Mouse (Mus musculus) G1E-ER4 (cell line): ENCODE data around the gene Zfp335. TPM values are rescaled to one million over a fixed set of nuclear protein-coding genes. Genes with fewer than 3 reads are reported as not detected.

Experiments
- GATA1 ChIP-seq: IDR thresholded peaks from one replicate; pipeline ENCODE4 v1.8.0; 2012; ENCODE audit warnings: low read length, inconsistent platforms
- polyA plus RNA-seq: library from polyadenylated mRNA; stranded (reverse); fragments of >175 nt; gene quantifications from 2 replicates; pipeline ENCODE4 v1.2.3, GENCODE M21; 2012

The Zfp335 gene
- polyA plus RNA-seq, 1 experiment = 59.2 TPM

- no peak for TF ChIP-seq GATA1
Observed at GRCm38 (mm10) chr2:164910360-164911061, 1.0 kb downstream of the Zfp335 start.

- no peak for TF ChIP-seq GATA1
Observed at GRCm38 (mm10) chr2:164909542-164909941, 2.0 kb downstream of the Zfp335 start.

GRCm38 (mm10) chr2:164909100-164909499 is 2.5 kb downstream of the Zfp335 start:
- no peak for TF ChIP-seq GATA1

GRCm38 (mm10) chr2:164908011-164908410 is 3.5 kb downstream of the Zfp335 start:
- TF ChIP-seq GATA1 = no peak

- no peak for TF ChIP-seq GATA1
Observed at GRCm38 (mm10) chr2:164907511-164907910, 4.0 kb downstream of the Zfp335 start.

- no peak for TF ChIP-seq GATA1
Observed at GRCm38 (mm10) chr2:164906071-164906470, 5.5 kb downstream of the Zfp335 start.

- no peak for TF ChIP-seq GATA1
Observed at GRCm38 (mm10) chr2:164903496-164903895, 8.1 kb downstream of the Zfp335 start.

GRCm38 (mm10) chr2:164901380-164901779 is 10.2 kb downstream of the Zfp335 start:
- TF ChIP-seq GATA1 = no peak

GRCm38 (mm10) chr2:164899723-164900459 is 11.7 kb downstream of the Zfp335 start:
- no peak for TF ChIP-seq GATA1

GRCm38 (mm10) chr2:164899034-164899433 is 12.5 kb downstream of the Zfp335 start:
- TF ChIP-seq GATA1 = no peak

- no peak for TF ChIP-seq GATA1
Observed at GRCm38 (mm10) chr2:164898008-164898407, 13.5 kb downstream of the Zfp335 start.

GRCm38 (mm10) chr2:164895885-164896284 is 15.7 kb downstream of the Zfp335 start:
- TF ChIP-seq GATA1 = no peak

GRCm38 (mm10) chr2:164894644-164895043 is 16.9 kb downstream of the Zfp335 start:
- TF ChIP-seq GATA1 = no peak

GRCm38 (mm10) chr2:164894048-164894447 is 17.5 kb downstream of the Zfp335 start:
- no peak for TF ChIP-seq GATA1

GRCm38 (mm10) chr2:164892696-164893216 is 18.8 kb downstream of the Zfp335 start:
- TF ChIP-seq GATA1 = no peak

- no peak for TF ChIP-seq GATA1
Observed at GRCm38 (mm10) chr2:164891908-164892695, 19.5 kb downstream of the Zfp335 start.
